Mouse (Mus musculus): Measurements from ENCODE around the gene Cep112.

The Cep112 gene

GRCm38 (mm10) chr11:108447148-108447547, 22.2 kb downstream of the Cep112 start:
- no peak for DNase-seq (ENCODE audit: low read depth, low spot score)

- peak; percentile 44 for DNase-seq (ENCODE audit: low read depth, low spot score)
Observed at GRCm38 (mm10) chr11:108449811-108450210, 24.8 kb downstream of the Cep112 start.

- DNase-seq (ENCODE audit: low read depth, low spot score): no peak
Observed at GRCm38 (mm10) chr11:108459599-108459998, 34.6 kb downstream of the Cep112 start.

- DNase-seq (ENCODE audit: low read depth, low spot score): no peak
Observed at GRCm38 (mm10) chr11:108464138-108464537, 39.1 kb downstream of the Cep112 start.

- DNase-seq (ENCODE audit: low read depth, low spot score): no peak
Observed at GRCm38 (mm10) chr11:108464715-108465301, 39.8 kb downstream of the Cep112 start.

- no peak for DNase-seq (ENCODE audit: low read depth, low spot score)
Observed at GRCm38 (mm10) chr11:108475738-108476137, 50.7 kb downstream of the Cep112 start.

GRCm38 (mm10) chr11:108476226-108476625, 51.2 kb downstream of the Cep112 start:
- DNase-seq (ENCODE audit: low read depth, low spot score): no peak

GRCm38 (mm10) chr11:108483976-108484375, 59.0 kb downstream of the Cep112 start:
- DNase-seq (ENCODE audit: low read depth, low spot score): no peak

- no peak for DNase-seq (ENCODE audit: low read depth, low spot score)
Observed at GRCm38 (mm10) chr11:108488256-108488655, 63.3 kb downstream of the Cep112 start.

GRCm38 (mm10) chr11:108489863-108490262, 64.9 kb downstream of the Cep112 start:
- no peak for DNase-seq (ENCODE audit: low read depth, low spot score)

- DNase-seq (ENCODE audit: low read depth, low spot score): no peak
Observed at GRCm38 (mm10) chr11:108508190-108508589, 83.2 kb downstream of the Cep112 start.

GRCm38 (mm10) chr11:108527725-108528363, 102.9 kb downstream of the Cep112 start:
- no peak for DNase-seq (ENCODE audit: low read depth, low spot score)

- no peak for DNase-seq (ENCODE audit: low read depth, low spot score)
Observed at GRCm38 (mm10) chr11:108532901-108533300, 107.9 kb downstream of the Cep112 start.

- no peak for DNase-seq (ENCODE audit: low read depth, low spot score)
Observed at GRCm38 (mm10) chr11:108534014-108534413, 109.0 kb downstream of the Cep112 start.

- no peak for DNase-seq (ENCODE audit: low read depth, low spot score)
Observed at GRCm38 (mm10) chr11:108552997-108553622, 128.1 kb downstream of the Cep112 start.

GRCm38 (mm10) chr11:108553881-108554280, 128.9 kb downstream of the Cep112 start:
- DNase-seq (ENCODE audit: low read depth, low spot score): no peak

- DNase-seq (ENCODE audit: low read depth, low spot score): no peak
Observed at GRCm38 (mm10) chr11:108558544-108558943, 133.6 kb downstream of the Cep112 start.

GRCm38 (mm10) chr11:108559506-108559905, 134.5 kb downstream of the Cep112 start:
- no peak for DNase-seq (ENCODE audit: low read depth, low spot score)

- no peak for DNase-seq (ENCODE audit: low read depth, low spot score)
Observed at GRCm38 (mm10) chr11:108562076-108562475, 137.1 kb downstream of the Cep112 start.

GRCm38 (mm10) chr11:108586551-108587184, 161.7 kb downstream of the Cep112 start:
- DNase-seq (ENCODE audit: low read depth, low spot score): no peak

GRCm38 (mm10) chr11:108593207-108593958, 168.4 kb downstream of the Cep112 start:
- DNase-seq (ENCODE audit: low read depth, low spot score): no peak
